Mouse (Mus musculus): ENCODE data around the gene Myadml2. TPM values are rescaled to one million over a fixed set of nuclear protein-coding genes. Genes with fewer than 3 reads are reported as not detected.
A peak's percentile ranks its signal among the peaks of the same experiment; 100 is the strongest.

Gene Myadml2
- total RNA-seq, 4 experiments from 2014 or later, result 3.6 to 8.2 (median 6.0) TPM

GRCm38 (mm10) chr11:120661076-120661460, 13.1 kb upstream of the Myadml2 start, which contains the start of gene Notum:
Notum (minus strand) TSS chr11:120661175.
- no peak for DNase-seq (ENCODE audit: low spot score in 2 of 2)

DNA sequence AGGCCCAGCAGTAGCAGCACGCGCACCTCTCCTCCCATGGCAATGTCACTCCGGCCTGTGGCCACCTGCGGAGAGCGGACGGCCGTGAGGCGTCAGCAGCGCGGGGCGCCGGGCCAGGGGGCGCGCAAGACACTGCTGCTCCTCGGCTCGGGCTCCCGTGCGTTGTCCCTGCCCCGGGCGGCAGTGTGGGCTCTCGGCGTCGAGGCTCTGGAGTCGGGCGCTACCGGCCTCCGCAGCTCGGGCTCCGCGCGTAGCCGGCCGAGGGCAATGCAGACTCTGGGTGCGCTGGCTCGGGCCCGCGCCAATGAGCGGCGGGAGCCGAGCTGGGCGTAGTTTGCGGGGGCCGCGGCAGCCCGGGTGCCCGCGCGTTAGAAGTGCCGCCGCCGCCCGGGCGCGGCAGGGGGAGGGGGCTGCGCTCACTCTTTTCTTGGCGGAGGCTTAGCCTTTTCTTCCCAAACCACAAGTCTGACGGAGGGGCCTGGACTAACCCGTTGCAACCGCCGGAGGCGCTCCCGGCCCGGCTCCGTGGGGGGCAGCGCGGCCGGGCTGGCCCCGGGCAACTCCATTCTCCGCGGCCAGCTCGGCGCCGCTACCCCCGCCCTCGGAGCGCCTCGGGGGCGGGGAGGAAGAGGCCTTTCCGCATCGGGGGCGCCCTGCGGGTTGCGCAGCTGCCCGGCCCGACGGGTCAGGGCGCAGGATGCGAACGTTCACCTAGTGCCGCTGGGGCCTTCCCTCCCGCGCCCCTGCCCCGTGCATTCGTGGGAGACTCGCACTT, 12.5 kb upstream of the Myadml2 start:
- DNase-seq (ENCODE audit: low spot score in 2 of 2), result no peak

- DNase-seq (ENCODE audit: low spot score in 2 of 2), result no peak
Measured at GRCm38 (mm10) chr11:120659509-120660300, 11.7 kb upstream of the Myadml2 start.

DNA sequence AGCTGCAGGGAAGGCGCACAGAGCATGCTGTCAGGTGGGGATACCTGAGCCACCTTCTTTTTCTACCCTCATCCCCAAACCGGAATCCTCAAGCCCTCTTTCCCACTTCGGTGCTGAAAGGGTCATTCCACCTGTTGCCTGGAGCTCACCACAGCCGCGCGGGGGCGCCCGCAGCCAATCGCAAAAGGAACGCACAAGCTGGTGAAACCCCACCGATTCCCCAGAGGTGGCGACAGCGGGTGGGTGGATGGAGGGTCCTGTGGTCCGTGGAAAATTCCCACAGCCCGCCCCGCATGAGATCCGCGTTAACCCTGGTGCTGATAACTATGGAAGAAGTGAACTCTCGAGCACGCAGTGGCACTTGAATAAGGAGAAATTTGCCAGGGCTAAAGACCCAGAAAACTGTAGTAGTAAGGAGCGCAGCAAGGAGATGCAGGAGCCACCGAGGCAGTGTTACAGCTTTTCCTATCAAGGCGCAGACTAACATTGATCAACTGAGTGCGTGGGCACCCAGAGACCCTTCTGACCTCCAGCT, 11.0 kb upstream of the Myadml2 start:
- DNase-seq (ENCODE audit: low spot score in 2 of 2), result peak in 1 of 2 experiments; percentile 65

DNA sequence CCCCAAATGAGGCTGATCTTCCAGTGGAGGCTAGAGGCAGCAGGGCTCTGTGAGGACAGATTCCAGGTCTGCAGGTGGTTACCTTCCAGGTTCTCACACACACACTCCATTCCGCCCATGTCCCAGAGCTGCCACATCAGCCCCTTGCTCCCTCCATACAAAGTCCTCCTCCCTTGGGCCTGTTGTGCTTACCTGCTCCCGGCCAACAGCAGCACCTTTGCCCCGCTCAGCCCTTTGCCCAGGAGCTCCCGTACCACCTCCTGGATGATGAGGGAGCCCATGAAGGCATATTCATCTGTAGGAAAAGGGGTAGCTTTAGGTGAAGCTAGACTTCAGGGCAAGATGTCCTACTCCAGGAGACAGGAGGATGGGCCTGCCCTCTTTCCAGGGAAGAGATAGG, 9.3 kb upstream of the Myadml2 start:
- no peak for DNase-seq (ENCODE audit: low spot score in 2 of 2)

- no peak for DNase-seq (ENCODE audit: low spot score in 2 of 2)
Measured at GRCm38 (mm10) chr11:120654741-120655140, 6.8 kb upstream of the Myadml2 start.

- no peak for DNase-seq (ENCODE audit: low spot score in 2 of 2)
Measured at GRCm38 (mm10) chr11:120651872-120652271, 3.9 kb upstream of the Myadml2 start.

GRCm38 (mm10) chr11:120647047-120647830, 719 bp downstream of the Myadml2 start:
- no peak for DNase-seq (ENCODE audit: low spot score in 2 of 2)

DNA sequence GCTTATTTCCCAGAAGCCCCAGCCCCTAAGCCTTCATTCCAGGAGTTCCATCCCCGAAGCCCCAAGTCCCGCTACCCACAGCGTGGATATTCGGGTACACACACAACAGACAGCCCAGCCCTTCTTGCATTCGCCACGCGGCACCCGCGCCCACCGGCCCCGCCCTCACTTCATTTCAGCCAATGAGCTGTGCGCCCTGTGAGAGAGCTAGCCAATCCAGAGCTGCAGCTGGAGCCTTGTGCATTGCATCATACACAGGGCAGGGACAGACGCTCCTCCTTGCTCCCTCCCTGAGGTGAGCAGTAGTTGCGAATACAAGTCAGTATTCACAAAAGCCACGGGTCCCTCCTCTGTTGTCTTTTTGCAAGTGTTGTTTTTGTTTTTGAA, 4.4 kb downstream of the Myadml2 start, which contains the start of gene Pycr1:
Gene Pycr1 (minus strand): TSS at position 169 of the 387 bp plus-strand sequence.
- peak; percentile 91 for DNase-seq (ENCODE audit: low spot score in 2 of 2)

DNA sequence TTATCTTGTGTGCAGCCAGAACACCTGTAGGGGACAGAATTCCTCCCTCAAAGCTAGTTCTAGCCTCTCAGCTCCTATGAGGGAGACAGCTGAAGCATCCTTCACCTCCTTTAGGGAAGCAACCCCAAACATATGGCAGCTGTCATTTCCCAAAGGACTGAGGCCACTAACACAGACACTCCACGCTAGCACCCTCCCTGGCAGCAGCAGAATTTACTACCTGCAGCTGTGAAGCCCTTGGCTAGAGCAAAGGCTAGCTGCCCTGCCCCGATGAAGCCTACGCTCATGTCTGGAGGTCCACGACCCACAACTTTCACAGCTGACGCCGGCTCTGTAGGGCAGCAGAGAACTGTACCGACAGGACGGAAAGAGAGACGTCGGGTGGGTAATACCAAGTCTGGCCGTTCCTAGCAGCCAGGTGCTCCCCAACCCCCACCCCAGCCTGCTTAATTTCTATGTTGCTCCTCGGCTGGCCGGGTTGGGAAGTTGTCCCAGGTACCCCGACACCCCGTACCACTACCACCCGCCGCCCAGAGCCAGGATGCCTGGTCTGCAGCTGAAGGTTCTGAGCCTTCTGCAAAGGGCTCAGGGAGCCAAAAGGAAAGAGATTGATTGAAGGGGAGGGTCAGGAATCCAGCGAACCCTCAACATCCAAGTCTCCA, 4.9 kb downstream of the Myadml2 start:
- DNase-seq (ENCODE audit: low spot score in 2 of 2), result no peak

DNA sequence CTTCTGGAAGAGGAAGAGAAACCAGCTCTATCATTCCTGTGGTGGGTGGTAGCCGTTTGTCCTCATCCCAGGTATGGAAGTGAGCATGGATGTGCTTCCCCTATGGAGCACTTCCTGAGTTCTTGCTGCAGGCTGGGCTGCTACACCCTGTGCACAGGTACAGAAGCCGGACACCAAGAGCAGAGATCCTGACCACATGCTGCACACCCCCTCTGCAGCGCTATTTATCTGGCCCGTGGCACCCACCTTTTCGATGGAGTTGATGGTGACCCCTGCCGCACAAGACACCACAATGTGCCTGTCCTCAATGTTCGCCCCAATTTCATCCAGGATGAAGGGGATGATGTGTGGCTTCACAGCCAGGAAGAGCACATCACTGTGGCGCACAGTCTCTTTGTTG, 6.1 kb downstream of the Myadml2 start:
- DNase-seq (ENCODE audit: low spot score in 2 of 2), result no peak

GRCm38 (mm10) chr11:120641255-120641654, 6.7 kb downstream of the Myadml2 start:
- no peak for DNase-seq (ENCODE audit: low spot score in 2 of 2)

GRCm38 (mm10) chr11:120634810-120635209, 13.1 kb downstream of the Myadml2 start:
- DNase-seq (ENCODE audit: low spot score in 2 of 2), result no peak

- DNase-seq (ENCODE audit: low spot score in 2 of 2), result peak; percentile 91
Measured at GRCm38 (mm10) chr11:120633520-120634343, 14.2 kb downstream of the Myadml2 start, which contains the start of gene Mafg. Mafg (minus strand) TSS chr11:120633600.

GRCm38 (mm10) chr11:120632559-120633519, 15.1 kb downstream of the Myadml2 start:
- peak in 1 of 2 experiments; percentile 49 for DNase-seq (ENCODE audit: low spot score in 2 of 2)

DNA sequence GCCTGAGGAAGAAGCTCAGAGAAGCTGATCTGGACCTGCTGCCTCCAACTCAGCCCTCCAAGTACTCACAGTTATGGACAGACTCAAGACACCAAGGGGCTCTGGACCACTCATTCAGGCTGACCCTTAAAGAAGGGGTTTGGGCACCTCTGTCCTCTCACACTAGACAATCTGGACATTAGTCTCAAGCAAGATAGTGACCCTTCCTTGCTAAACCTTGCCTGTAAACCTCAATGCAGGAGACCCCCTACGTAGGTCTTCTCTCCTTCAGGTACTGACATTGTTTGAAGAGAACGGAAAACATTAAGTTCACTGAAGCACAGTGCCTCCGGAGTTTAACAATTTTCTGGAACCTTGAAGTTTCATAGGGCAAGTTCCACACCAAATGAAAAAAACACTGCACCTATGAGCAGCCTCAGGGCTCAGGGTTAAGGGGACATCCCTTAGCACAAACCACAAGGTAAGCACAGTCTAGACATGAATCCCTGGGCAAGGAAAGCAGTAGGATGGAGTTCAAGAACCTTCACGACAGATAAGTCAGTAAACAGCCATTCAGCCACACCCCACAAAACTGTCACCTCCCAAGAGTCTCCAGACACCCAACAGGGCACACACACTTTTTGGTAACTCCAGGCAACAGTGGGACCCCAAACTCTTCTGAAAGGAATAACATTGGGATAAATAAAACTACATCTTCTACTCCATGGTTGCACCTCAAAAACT, 16.1 kb downstream of the Myadml2 start:
- no peak for DNase-seq (ENCODE audit: low spot score in 2 of 2)

GRCm38 (mm10) chr11:120630881-120631725, 16.9 kb downstream of the Myadml2 start:
- DNase-seq (ENCODE audit: low spot score in 2 of 2), result no peak
